ENCODE assay signal across 32 mouse cellular contexts in genomic region chr12:105597135-105597534, GRCm38 (mm10). TPM values are rescaled to one million over a fixed set of nuclear protein-coding genes. Genes with fewer than 3 reads are reported as not detected.
A peak's percentile ranks its signal among the peaks of the same experiment; 100 is the strongest.
DNase-seq lines count a peak whose midpoint lies in the region; ATAC-seq and TF ChIP-seq lines count a peak whose summit lies in the region.
"Had no signal": no experiment of that assay in that cellular context is flagged by ENCODE, and none has a peak within 500 bp of the region (broad histone marks: within the 10 kb centered on the region; RNA-seq: fewer than 3 reads in every experiment).

No protein-coding gene starts in this region.

- no peak for TF ChIP-seq CTCF in kidney, postnatal 0 days (IDR thresholded peaks at IDR 0.05; ENCODE audit: low read depth)

- DNase-seq in kidney, postnatal 0 days (ENCODE audit: low spot score), result peak; percentile 14
- DNase-seq in spleen, adult 18-20 months, result peak; percentile 6 to 23
- DNase-seq in spleen, postnatal 14 days (ENCODE audit: low spot score in 2 of 2), result no peak
- DNase-seq in limb, embryonic 10.5 days (ENCODE audit: low spot score), result no peak
- no peak for DNase-seq in adrenal gland, postnatal 4 days (ENCODE audit: low spot score in 2 of 2)
- DNase-seq: adrenal gland, adult 8-10 months; cerebellum, adult 11 months; cerebellum, adult 9-10 months; embryo, embryonic 11 days; heart, postnatal 10 days; kidney, adult 9 months; layer of hippocampus, adult 9-11 months; liver, embryonic 13.5 days; lung, embryonic 14.5 days; lung, postnatal 14 days; right cerebral cortex, adult 18-20 months; thymus, adult 2 months; thymus, postnatal 36 days had no signal

- H3K4me1 ChIP-seq in kidney, postnatal 0 days (replicated peaks; ENCODE audit: insufficient read depth, low read length), result no peaks in the 10 kb centered on the region
- peaks cover 17% of the 10 kb centered on the region for H3K4me1 ChIP-seq in kidney, embryonic 15.5 days
- H3K4me1 ChIP-seq in limb, embryonic 10.5 days, result peaks cover 44% of the 10 kb centered on the region
- H3K4me1 ChIP-seq: liver, embryonic 13.5 days had no signal

- H3K4me2 ChIP-seq in kidney, postnatal 0 days (ENCODE audit: low read length), result no peak overlapping the region
- no peak overlapping the region for H3K4me2 ChIP-seq in kidney, embryonic 15.5 days
- H3K4me2 ChIP-seq: embryonic facial prominence, embryonic 12.5 days; forebrain, embryonic 15.5 days; heart, embryonic 13.5 days; hindbrain, embryonic 14.5 days; limb, embryonic 12.5 days; liver, embryonic 13.5 days; lung, embryonic 14.5 days had no signal

- H3K36me3 ChIP-seq in kidney, postnatal 0 days (ENCODE audit: insufficient read depth, low read length), result no peaks in the 10 kb centered on the region
- H3K36me3 ChIP-seq in kidney, embryonic 15.5 days, result no peaks in the 10 kb centered on the region
- H3K36me3 ChIP-seq in limb, embryonic 10.5 days, result no peaks in the 10 kb centered on the region
- H3K36me3 ChIP-seq: embryonic facial prominence, embryonic 12.5 days; forebrain, embryonic 10.5 days; forebrain, embryonic 15.5 days; limb, embryonic 12.5 days; liver, embryonic 13.5 days had no signal

- no peaks in the 10 kb centered on the region for H3K27me3 ChIP-seq in kidney, postnatal 0 days (ENCODE audit: insufficient read depth, low read length)
- H3K27me3 ChIP-seq in kidney, embryonic 15.5 days, result no peaks in the 10 kb centered on the region
- H3K27me3 ChIP-seq in limb, embryonic 10.5 days (ENCODE audit: low read depth, poor library complexity, severe bottlenecking), result no peaks in the 10 kb centered on the region
- H3K27me3 ChIP-seq: embryonic facial prominence, embryonic 12.5 days; forebrain, embryonic 15.5 days; limb, embryonic 12.5 days; liver, embryonic 13.5 days had no signal

- H3K9me3 ChIP-seq in kidney, postnatal 0 days (replicated peaks; ENCODE audit: low read length), result no peaks in the 10 kb centered on the region
- no peaks in the 10 kb centered on the region for H3K9me3 ChIP-seq in kidney, embryonic 15.5 days (replicated peaks)
- H3K9me3 ChIP-seq in limb, embryonic 10.5 days (replicated peaks), result no peaks in the 10 kb centered on the region
- H3K9me3 ChIP-seq: embryonic facial prominence, embryonic 12.5 days; forebrain, embryonic 10.5 days; forebrain, embryonic 15.5 days; heart, embryonic 13.5 days; limb, embryonic 12.5 days; liver, embryonic 13.5 days had no signal

- WGBS in kidney, postnatal 0 days, result 57% methylated on average over 8 of the region's 8 CpGs
- WGBS in kidney, embryonic 15.5 days, result 58% methylated on average over 8 of the region's 8 CpGs
- WGBS in limb, embryonic 10.5 days, result 90% methylated on average over 8 of the region's 8 CpGs

- ATAC-seq in kidney, postnatal 0 days (replicated peaks; ENCODE audit: low FRiP score, low read depth), result peak; percentile 44; the same call in 1 of the 2 replicates
- no peak; the same call in 1 of the 2 replicates for ATAC-seq in kidney, embryonic 15.5 days (replicated peaks; ENCODE audit: low FRiP score)
- no peak for ATAC-seq in frontal cortex, adult (ENCODE audit: low TSS enrichment)
- ATAC-seq: forebrain, embryonic 15.5 days; intestine, postnatal 0 days; midbrain, embryonic 16.5 days had no signal

- no peak overlapping the region for H3K27ac ChIP-seq in kidney, postnatal 0 days
- no peak overlapping the region for H3K27ac ChIP-seq in kidney, embryonic 15.5 days
- peak overlapping the region; percentile 14; the same call in 1 of the 2 replicates for H3K27ac ChIP-seq in limb, embryonic 10.5 days
- H3K27ac ChIP-seq: embryonic facial prominence, embryonic 12.5 days; forebrain, embryonic 10.5 days; forebrain, embryonic 15.5 days; heart, embryonic 13.5 days; hindbrain, embryonic 14.5 days; limb, embryonic 12.5 days; liver, embryonic 13.5 days had no signal

- no peak overlapping the region for H3K9ac ChIP-seq in kidney, postnatal 0 days (ENCODE audit: low read depth, low read length)
- H3K9ac ChIP-seq in kidney, embryonic 15.5 days, result no peak overlapping the region
- H3K9ac ChIP-seq: embryonic facial prominence, embryonic 12.5 days; forebrain, embryonic 15.5 days; heart, embryonic 13.5 days; hindbrain, embryonic 14.5 days; limb, embryonic 12.5 days; liver, embryonic 13.5 days; lung, embryonic 14.5 days had no signal

- H3K4me3 ChIP-seq in kidney, postnatal 0 days (replicated peaks; ENCODE audit: low read depth, low read length), result no peak overlapping the region
- no peak overlapping the region for H3K4me3 ChIP-seq in kidney, embryonic 15.5 days (replicated peaks)
- H3K4me3 ChIP-seq in limb, embryonic 10.5 days, result no peak overlapping the region
- H3K4me3 ChIP-seq: embryonic facial prominence, embryonic 12.5 days; forebrain, embryonic 10.5 days; forebrain, embryonic 15.5 days; heart, embryonic 13.5 days; limb, embryonic 12.5 days; liver, embryonic 13.5 days had no signal

RNA-seq across cellular contexts. Expression of gene Bdkrb1, which starts 5.8 kb away (rescaled TPM):
- 0.11 TPM in 1 of 2 replicates, not detected in the other for polyA plus RNA-seq in kidney, postnatal 0 days (2015; fragmentation: Nextera tagmentation; extraction: Ambion mirVana)
- 0.12 TPM in 1 of 2 replicates, not detected in the other for polyA plus RNA-seq in kidney, embryonic 15.5 days (2015; fragmentation: Nextera tagmentation; extraction: Ambion mirVana)
- polyA plus RNA-seq in limb, embryonic 10.5 days (2016; fragmentation: Nextera tagmentation; extraction: Ambion mirVana), result not detected in 2 replicates
- total RNA-seq in adrenal gland, postnatal 4 days (2021), result not detected
- total RNA-seq: adrenal gland, adult 8-10 months; ES-E14; heart, adult 8-10 months; heart, postnatal 10 days; hematopoietic stem cell, adult 5-6 weeks; left cerebral cortex, postnatal 10 days had no signal
- polyA plus RNA-seq: embryonic facial prominence, embryonic 12.5 days; forebrain, embryonic 10.5 days; heart, embryonic 13.5 days; limb, embryonic 12.5 days; lung, embryonic 14.5 days had no signal

RNA-seq across cellular contexts. Expression of gene Bdkrb2, which starts 34.1 kb away (rescaled TPM):
- polyA plus RNA-seq in kidney, postnatal 0 days (2015; fragmentation: Nextera tagmentation; extraction: Ambion mirVana), result 0.98 and 1.1 TPM in 2 replicates
- 1.1 and 1.6 TPM in 2 replicates for polyA plus RNA-seq in kidney, embryonic 15.5 days (2015; fragmentation: Nextera tagmentation; extraction: Ambion mirVana)
- polyA plus RNA-seq in limb, embryonic 10.5 days (2016; fragmentation: Nextera tagmentation; extraction: Ambion mirVana), result 0.36 and 0.93 TPM in 2 replicates
- total RNA-seq in adrenal gland, postnatal 4 days (2021), result 10 to 100 TPM in 1 of 2 experiments, 1 to 10 TPM in 1; 9.6 to 10.7 TPM
- total RNA-seq: hematopoietic stem cell, adult 5-6 weeks had no signal
- polyA plus RNA-seq: liver, embryonic 13.5 days had no signal

Comparison
In these comparisons a context has a peak if more than half of its experiments do, and no peak if none do; other contexts are left out.
1. DNase-seq: peak in kidney, postnatal 0 days (single experiment) and spleen, adult 18-20 months (2 of 2); none in spleen, postnatal 14 days (0 of 2), limb, embryonic 10.5 days (single experiment) and adrenal gland, postnatal 4 days (0 of 2).